Mouse (Mus musculus): ENCODE data around the gene Kcnk12.

DNA sequence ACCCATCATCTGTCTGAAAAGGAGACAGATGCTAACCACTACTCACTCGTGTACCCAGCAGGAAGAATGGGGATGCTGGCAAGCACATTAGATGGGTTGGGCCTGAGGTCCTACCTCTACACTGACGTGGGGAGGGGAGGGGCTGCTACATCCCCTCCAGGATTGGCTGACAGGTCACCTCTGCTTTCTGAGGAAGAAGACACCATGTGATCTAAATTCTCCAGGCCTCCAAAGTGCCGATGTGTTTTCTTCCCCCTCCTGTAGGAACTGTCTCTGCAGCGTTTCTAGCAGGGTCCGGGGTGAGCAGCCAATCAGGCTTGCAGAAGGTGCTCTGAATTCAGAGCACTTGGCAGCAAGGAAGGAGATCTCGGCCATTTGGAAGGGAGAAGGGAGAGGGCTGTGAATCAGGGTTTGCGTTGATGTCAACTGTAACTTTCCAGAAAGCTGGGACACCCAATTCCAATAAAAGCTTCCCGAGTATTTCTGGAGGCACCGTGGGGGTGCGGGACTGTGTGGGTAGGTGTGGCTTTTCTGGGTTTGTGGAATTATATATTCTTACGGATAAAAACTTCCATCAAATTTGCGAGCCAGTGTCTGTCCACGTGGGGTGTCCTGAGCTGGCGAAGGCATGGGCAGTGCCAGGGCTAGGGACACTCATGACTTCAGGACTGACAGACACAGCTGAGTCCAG is 13.5 kb downstream of the Kcnk12 start:
- no peak for TF ChIP-seq POLR2A (IDR thresholded peaks at IDR 0.05; ENCODE audit: low read depth, low read length)
- TF ChIP-seq CTCF (IDR thresholded peaks at IDR 0.05; ENCODE audit: extremely low read depth, insufficient read depth, insufficient read length, insufficient replicate concordance) = no peak

All from spleen, adult 2 months (tissue).